Mouse (Mus musculus) layer of hippocampus, adult 11-12 months (tissue): Measurements from ENCODE around the gene Fto.

Experiments
- DNase-seq: peaks from one replicate; pipeline ENCODE4 v3.0.0; 2022; ENCODE audit warnings: low spot score

The Fto gene

GRCm38 (mm10) chr8:91358016-91358415 is 44.7 kb downstream of the Fto start:
- no peak for DNase-seq

GRCm38 (mm10) chr8:91359511-91359910 is 46.2 kb downstream of the Fto start:
- no peak for DNase-seq

GRCm38 (mm10) chr8:91360644-91361357 is 47.5 kb downstream of the Fto start:
- DNase-seq: no peak

- no peak for DNase-seq
Observed at GRCm38 (mm10) chr8:91363272-91363860, 50.0 kb downstream of the Fto start.

- DNase-seq: no peak
Observed at GRCm38 (mm10) chr8:91364216-91364615, 50.9 kb downstream of the Fto start.

GRCm38 (mm10) chr8:91365804-91366203 is 52.5 kb downstream of the Fto start:
- DNase-seq: no peak

- DNase-seq: no peak
Observed at GRCm38 (mm10) chr8:91370899-91371298, 57.6 kb downstream of the Fto start.

GRCm38 (mm10) chr8:91371995-91372394 is 58.7 kb downstream of the Fto start:
- no peak for DNase-seq

- no peak for DNase-seq
Observed at GRCm38 (mm10) chr8:91372780-91373577, 59.7 kb downstream of the Fto start.

GRCm38 (mm10) chr8:91375054-91375938 is 62.0 kb downstream of the Fto start:
- no peak for DNase-seq

GRCm38 (mm10) chr8:91376785-91377184 is 63.5 kb downstream of the Fto start:
- no peak for DNase-seq

GRCm38 (mm10) chr8:91377275-91377674 is 64.0 kb downstream of the Fto start:
- DNase-seq: no peak

- DNase-seq: peak; percentile 86
Observed at GRCm38 (mm10) chr8:91378846-91379499, 65.6 kb downstream of the Fto start.

GRCm38 (mm10) chr8:91380796-91381542 is 67.6 kb downstream of the Fto start:
- DNase-seq: no peak

- no peak for DNase-seq
Observed at GRCm38 (mm10) chr8:91381543-91382106, 68.3 kb downstream of the Fto start.

GRCm38 (mm10) chr8:91383210-91383609 is 69.9 kb downstream of the Fto start:
- DNase-seq: no peak

GRCm38 (mm10) chr8:91383811-91384210 is 70.5 kb downstream of the Fto start:
- DNase-seq: no peak

GRCm38 (mm10) chr8:91384389-91384788 is 71.1 kb downstream of the Fto start:
- no peak for DNase-seq

GRCm38 (mm10) chr8:91385808-91386207 is 72.5 kb downstream of the Fto start:
- no peak for DNase-seq

GRCm38 (mm10) chr8:91390369-91391020 is 77.2 kb downstream of the Fto start:
- DNase-seq: no peak
